Mouse (Mus musculus): ENCODE data around the gene Zfp414.

Gene Zfp414

GRCm38 (mm10) chr17:33649781-33650475 is 21.0 kb downstream of the Zfp414 start:
- in situ Hi-C loops (cut with MboI, MseI) = no loop called here

GRCm38 (mm10) chr17:33666813-33667212 is 37.9 kb downstream of the Zfp414 start:
- in situ Hi-C loops (cut with MboI, MseI) = loop anchor here (10.0 kb wide), 1 partner anchor 218 kb away; no protein-coding TSS in a partner anchor

GRCm38 (mm10) chr17:33669681-33670080 is 40.8 kb downstream of the Zfp414 start:
- in situ Hi-C loops (cut with MboI, MseI) = loop anchor here (10.0 kb wide), 1 partner anchor 215 kb away; no protein-coding TSS in a partner anchor

- in situ Hi-C loops (cut with MboI, MseI) = no loop called here
These were observed 44.9 kb downstream of the Zfp414 start for GRCm38 (mm10) chr17:33673837-33674236.

GRCm38 (mm10) chr17:33675452-33675851 is 46.6 kb downstream of the Zfp414 start:
- in situ Hi-C loops (cut with MboI, MseI) = no loop called here

GRCm38 (mm10) chr17:33676086-33676485 is 47.2 kb downstream of the Zfp414 start:
- in situ Hi-C loops (cut with MboI, MseI) = no loop called here

- in situ Hi-C loops (cut with MboI, MseI) = no loop called here
These were observed 49.9 kb downstream of the Zfp414 start for GRCm38 (mm10) chr17:33678771-33679170.
